Mouse (Mus musculus) yolk sac, embryonic 10.5 days (tissue): ENCODE results near the gene Tmem123.

ENCODE experiments used
- DNase-seq: peaks from one replicate; pipeline ENCODE4 v3.0.0-alpha.2; 2017; ENCODE audit warnings: low spot score

Tmem123 gene

DNA sequence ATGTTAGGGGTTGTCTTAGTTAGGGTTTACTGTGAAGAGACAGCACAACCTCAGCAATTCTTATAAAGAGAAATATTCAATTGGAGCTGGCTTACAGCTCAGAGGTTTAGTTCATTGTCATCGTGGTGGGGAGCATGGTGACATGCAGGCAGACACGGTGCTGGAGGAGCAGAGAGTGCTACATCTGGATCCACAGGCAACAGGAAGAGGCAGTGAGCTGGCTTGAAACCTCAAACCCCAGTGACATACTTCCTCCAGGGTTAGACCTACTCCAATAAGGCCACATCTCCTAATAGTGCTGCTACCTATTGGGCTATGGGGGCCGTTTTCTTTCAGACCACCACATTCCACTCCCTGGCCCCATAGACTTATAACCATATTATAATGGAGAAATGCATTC, 12.1 kb downstream of the Tmem123 start:
- no peak for DNase-seq

DNA sequence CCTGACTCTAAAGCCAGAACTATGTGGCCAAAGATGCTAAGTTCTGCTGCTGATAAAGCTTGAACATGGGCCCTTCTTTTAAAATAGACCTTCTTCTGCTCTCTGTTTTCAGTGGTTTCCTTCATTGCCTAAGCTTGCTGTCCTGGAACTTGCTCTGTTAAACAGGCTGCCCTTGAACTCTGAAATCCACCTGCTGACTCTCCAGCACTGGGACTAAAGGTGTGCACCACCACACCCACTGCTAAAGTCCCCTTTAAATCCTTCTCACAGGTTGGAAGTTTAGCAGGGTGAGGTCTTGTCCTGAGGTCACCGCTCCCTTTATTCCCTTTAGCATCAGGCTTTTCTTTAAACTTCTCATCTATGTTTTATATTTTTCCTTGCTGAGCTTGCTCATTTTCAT, 13.1 kb downstream of the Tmem123 start:
- DNase-seq: no peak

DNA sequence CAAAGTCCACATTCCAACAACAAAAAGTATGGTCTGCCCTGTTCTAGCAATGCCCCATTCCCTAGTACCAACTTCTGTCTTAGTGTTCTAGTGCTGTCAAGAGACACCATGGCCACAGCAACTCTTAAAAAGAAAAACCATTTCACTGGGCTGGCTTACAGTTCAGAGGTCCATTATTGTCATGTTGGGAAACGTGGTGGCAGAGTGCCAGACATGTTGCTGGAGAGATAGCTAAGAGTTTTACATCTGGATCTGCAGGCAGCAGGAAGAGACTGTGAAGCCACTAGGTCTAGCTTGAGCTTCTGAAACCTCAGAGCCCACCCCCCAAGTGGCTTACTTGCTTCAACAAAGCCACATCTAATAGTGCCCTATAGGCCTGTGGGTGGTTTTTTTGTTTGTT, 13.8 kb downstream of the Tmem123 start:
- DNase-seq: no peak

DNA sequence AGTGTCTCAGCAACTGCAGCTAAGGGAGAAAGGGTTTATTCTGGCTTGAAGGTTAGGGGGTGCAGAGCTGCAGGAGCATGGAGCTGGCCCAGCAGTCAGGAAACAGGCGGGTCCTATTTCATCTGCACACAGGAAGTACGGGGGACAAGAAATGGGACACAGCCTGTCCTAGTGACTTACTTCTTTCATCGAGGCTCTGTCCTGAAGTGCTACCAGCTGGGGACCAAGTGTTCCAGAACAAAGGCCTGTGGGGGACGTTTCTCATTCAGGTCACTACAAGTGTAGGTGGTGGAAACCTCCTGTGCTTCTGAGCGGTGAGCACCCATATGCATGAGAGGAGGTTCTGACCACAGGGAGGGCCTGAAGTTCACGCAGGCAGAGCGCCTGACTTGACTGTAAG, 14.9 kb downstream of the Tmem123 start:
- no peak for DNase-seq

GRCm38 (mm10) chr9:7779786-7780185, 15.9 kb downstream of the Tmem123 start:
- no peak for DNase-seq

- no peak for DNase-seq
Observed at GRCm38 (mm10) chr9:7780250-7781150, 16.7 kb downstream of the Tmem123 start.

DNA sequence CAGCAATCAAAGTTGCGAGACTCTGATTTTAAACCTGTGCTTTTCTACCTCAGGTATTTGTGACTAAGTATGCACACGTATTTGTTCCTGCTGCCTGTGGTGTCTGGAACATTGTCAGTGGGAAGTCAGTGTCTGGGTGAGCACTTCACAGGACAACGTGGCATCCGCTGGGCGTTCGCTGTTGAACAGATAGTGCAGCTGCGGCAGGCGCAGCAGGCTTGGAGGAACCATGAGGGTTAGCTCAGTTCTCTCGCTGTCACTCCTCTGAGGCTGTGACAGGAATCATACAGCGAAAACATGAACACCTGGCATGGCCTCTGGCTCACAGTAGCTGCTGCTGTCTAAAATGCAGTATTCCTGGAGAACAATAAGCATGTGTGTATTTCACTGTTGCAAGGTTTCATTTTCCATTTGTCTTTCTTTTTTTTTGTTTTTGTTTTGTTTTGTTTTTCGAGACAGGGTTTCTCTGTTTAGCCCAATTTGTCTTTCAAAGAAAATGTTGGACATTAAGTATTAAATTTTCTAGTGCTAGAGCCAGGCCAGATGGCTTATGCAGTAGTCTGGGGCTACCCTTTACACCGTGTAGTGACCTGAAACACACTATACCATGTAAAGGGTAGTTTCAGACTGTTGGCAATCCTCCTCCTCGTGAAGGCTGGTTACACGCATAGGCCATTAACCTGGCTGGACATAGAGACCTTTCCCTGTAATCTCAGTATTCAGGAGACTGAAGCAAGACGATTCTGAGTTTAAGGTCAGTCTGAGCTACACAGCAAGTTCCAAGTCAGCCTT, 20.2 kb downstream of the Tmem123 start:
- DNase-seq: no peak

GRCm38 (mm10) chr9:7784615-7785012, 20.8 kb downstream of the Tmem123 start:
- DNase-seq: no peak

- DNase-seq: no peak
Observed at GRCm38 (mm10) chr9:7785396-7785795, 21.6 kb downstream of the Tmem123 start.

DNA sequence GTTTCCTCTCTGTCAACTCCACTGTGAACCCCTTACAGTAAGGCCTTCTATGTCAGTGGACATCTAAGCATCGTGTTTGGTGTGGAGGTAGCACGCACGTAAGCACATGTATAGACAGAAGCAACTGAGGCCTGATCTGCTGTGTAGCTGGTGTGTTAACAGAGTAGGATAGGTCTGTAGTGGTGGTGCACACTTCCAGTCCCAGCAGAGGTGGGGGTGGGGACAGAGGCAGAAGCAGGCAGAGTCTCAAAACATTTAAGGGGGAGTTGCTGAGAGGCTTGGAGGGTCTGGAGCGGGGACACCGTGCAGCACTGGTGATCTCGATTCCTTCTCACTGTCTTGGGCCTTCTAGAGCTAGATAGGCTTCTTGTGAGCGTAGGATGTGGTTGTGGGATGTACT, 22.2 kb downstream of the Tmem123 start:
- no peak for DNase-seq

- DNase-seq: no peak
Observed at GRCm38 (mm10) chr9:7788411-7788810, 24.6 kb downstream of the Tmem123 start.

DNA sequence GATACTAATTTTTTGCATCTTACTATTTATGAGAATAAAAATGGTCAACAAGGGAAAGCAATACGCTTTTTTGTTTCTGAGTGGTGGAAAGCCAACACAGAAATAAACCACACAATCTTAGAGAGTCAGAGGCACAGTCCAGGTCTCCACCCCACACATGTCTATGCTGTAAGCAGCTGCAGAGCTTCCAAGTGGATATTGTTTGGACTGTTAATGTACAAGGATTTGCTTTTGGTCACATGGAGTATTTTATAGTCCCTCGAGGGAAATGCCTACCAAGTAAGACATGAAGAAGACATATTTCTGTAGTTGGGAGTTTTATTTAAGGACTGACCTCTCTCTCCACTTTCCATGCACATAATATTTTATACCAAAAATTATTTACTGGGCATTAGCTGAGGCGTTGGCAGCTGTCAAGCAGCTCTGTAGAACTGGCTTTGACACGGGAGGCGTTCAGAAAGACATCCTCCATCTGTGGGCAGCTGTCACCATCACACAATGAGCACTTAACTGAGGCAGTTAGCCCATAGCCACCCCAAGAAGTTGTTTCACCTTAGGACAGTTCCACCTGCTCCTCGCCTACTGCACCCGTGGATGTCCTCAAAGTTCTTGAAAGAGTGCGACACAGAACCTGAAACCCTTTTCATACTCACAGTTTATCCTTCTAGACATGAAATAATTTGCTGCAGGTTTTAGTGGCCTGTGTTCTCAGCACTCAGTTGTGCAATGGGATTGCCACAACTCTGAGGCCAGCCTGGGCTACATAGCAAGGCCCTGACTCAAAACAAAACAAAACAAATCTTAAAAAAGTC, 26.1 kb downstream of the Tmem123 start:
- no peak for DNase-seq

DNA sequence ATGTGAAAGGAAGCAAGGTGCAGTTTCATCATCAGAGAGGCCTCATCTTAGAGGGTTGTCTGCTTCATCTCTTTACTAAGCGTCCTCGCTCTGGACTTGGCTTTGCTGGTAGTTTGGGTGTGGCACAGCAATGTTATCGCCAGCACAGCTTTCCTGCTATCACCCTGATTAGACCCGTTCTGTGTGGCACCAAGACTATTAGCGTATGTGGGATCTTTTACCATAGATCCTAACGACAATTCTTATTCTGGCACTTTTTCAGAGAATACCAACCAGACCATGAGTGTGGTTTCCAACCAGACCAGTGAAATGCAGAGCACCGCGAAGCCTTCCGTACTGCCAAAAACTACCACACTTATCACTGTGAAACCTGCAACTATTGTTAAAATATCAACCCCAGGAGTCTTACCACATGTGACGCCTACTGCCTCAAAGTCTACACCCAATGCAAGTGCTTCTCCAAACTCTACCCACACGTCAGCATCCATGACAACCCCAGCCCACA, 26.8 kb downstream of the Tmem123 start:
- no peak for DNase-seq

GRCm38 (mm10) chr9:7793561-7793960, 29.7 kb downstream of the Tmem123 start:
- no peak for DNase-seq

DNA sequence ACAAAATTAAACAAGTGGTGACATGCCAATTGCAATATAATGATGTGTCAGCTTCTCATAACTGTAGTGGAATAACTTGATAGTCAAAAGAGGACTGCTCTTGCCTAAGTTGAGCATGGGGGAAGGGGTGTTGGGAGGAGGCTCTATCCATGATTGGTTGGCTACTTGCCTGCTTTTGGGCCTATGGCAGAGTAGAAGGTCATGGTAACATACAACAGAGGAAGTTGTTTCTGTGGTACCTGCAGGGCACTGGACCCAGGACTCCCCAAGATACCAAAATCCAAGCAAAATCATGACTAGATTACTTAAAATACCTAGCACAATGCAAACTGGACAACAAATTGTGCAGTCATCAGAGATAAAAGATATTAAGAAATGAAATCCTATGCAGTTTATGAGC, 31.7 kb downstream of the Tmem123 start:
- DNase-seq: no peak

- no peak for DNase-seq
Observed at GRCm38 (mm10) chr9:7796129-7796864, 32.5 kb downstream of the Tmem123 start.

DNA sequence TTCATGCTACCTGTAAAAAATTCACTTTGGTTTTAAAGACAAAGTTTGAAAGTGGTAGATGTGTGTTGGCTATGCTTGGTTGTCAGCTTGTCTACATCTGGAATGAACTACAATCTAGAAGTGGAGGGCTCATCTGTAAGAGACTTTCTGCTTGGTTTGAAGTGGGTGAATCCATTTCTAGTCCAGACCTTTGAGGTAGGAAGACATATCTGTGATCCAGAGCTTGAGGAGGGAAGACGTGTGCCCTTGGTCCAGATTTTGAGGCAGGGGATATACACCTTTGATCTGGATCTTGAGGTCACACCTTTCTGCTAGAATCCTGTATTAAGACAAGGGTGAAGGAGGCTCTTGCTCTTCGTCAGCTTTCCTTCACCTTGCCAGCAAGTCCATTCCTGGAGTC, 33.7 kb downstream of the Tmem123 start:
- no peak for DNase-seq

DNA sequence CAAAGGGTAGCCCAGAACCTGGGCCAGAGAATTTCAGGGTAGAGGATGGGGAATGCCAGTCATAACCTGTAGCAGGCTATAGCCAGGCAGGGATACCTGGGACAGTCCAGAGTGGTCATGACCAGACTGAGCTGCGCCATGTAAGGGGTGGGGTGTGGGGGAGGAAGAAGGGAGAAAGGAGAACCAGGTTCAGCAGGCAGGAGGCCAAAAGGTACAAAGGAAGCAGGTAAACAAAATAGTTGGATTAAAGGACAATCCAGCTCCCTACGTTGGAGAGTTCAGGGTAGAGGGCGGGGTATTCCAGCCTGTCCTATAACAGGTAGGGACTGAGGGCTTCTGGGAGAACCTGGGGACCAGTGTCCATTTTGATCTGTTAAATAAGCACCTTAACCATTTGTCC, 34.7 kb downstream of the Tmem123 start:
- no peak for DNase-seq

DNA sequence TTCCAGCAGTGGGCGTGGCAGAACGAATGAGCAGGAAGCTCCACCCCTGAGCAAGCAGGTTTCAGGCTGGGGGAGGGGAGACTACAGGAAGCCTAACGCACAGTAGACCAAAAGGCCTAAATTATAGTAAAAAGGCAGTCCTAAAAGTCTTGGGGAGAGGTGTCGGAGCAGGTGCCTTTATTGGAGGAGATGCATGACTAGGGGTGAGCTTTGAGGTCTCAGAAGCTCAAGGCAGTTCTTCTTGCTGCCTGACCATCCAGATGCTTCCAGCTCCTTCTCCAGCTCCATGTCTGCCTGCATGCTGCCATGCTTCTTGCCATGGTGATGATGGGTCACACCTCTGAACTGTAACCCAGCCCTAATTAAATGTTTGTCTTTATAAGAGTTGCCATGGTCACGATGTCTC, 41.3 kb downstream of the Tmem123 start:
- peak; percentile 38 for DNase-seq

- no peak for DNase-seq
Observed at GRCm38 (mm10) chr9:7822758-7823157, 58.9 kb downstream of the Tmem123 start.

DNA sequence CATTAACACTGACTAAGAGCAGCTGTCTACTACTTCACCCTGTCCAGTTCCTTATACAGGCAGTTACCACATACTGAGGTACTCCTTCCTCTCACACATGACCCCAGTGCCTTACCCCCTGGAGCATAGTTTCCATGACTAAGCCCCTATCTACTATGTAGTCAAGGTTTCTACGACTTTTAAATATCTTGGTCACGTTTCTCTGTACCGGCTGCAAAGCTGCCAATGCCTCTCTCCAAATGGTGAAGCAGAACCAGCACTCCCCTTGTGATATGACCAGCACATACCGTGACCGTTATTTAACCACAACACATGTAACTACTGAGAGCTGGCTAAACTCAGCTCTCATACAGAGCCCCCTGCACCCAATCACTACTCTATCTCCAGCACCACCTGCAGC, 61.1 kb downstream of the Tmem123 start:
- DNase-seq: no peak

- no peak for DNase-seq
Observed at GRCm38 (mm10) chr9:7828706-7829105, 64.9 kb downstream of the Tmem123 start.
